Mouse (Mus musculus) adrenal gland, postnatal 36 days (tissue): Measurements from ENCODE around the gene Tmem252. TPM values are rescaled to one million over a fixed set of nuclear protein-coding genes. Genes with fewer than 3 reads are reported as not detected.

Source experiments
- DNase-seq, 2 experiments: peaks; one replicate each; pipeline ENCODE4 v3.0.0; 2021; ENCODE audit warnings: mixed read lengths in 1 of 2
- long read RNA-seq, 2 experiments: library from polyadenylated mRNA; stranded (forward); transcript quantifications; one replicate each; pipeline ENCODE4 v2.0.0; 2021; ENCODE audit warnings: borderline sequencing depth in 2 of 2
- total RNA-seq, 2 experiments: library from RNA; stranded (reverse); gene quantifications; 2 replicates each; pipeline ENCODE4 v1.2.3; 2021

Gene Tmem252
- total RNA-seq: under 1 TPM; 0.16 to 0.50 TPM
- long read RNA-seq, experiment 1: 0 reads
- long read RNA-seq, experiment 2: 0 reads

DNA sequence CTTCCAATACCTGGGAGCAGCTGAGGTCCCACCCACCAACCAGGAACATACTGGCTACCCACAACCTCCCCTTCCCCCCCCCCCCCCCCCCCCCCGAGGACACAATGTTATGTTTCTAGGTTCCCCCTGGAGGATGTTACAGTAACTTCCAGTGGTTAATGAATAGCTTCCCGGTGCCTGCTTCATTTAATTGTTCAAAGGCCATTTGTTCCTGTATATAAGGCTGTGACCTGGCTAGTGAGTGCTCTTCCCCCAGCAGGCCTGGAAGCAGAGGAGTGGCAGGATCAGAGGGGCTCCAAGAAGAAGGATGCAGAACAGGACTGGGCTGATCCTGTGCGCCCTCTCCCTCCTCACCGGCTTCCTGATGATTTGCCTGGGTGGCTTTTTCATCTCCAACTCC lies at the start of gene Tmem252:
TSS of gene Tmem252 (plus strand) at position 247 of the 400 bp plus-strand sequence.
- no peak for DNase-seq

DNA sequence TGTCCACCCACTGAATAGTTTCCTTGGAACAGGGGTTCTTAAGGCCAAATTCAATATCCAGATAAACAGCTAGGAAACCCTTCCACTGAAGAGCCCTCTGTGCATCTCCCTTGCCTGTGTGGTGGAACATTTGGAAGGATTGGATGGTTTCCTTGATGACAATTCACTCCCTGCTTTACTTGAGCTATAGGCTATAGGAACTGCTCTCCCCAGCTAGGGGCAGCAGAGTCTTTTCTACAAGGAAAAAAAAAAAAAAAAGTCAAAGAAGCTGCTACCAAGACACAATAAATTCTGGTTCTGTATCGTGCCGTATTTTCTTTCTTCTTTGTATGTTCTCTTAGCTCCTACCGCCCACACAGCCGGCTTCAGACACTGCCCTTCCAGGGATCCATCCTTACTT lies 45.8 kb upstream of the Tmem252 start:
- no peak for DNase-seq

DNA sequence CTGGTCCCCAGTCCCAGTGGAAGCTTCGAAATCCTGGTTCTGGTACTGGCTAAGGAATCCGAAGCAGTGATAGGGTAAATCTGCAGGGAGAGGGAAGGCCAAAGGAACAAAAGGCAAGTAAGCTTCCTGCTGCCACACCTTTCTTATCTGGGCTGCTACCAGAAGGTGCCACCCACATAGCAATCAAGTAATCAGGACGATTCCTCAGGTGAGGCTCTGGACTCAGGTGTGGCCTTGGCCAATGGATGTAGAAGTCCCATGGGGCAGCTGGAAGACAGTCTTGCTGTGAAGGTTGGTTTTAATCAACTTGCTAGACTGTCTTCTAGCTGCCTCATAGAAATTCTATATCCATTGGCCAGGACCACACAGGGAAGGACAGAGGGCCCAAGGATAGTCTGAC lies 40.8 kb upstream of the Tmem252 start:
- no peak for DNase-seq

DNA sequence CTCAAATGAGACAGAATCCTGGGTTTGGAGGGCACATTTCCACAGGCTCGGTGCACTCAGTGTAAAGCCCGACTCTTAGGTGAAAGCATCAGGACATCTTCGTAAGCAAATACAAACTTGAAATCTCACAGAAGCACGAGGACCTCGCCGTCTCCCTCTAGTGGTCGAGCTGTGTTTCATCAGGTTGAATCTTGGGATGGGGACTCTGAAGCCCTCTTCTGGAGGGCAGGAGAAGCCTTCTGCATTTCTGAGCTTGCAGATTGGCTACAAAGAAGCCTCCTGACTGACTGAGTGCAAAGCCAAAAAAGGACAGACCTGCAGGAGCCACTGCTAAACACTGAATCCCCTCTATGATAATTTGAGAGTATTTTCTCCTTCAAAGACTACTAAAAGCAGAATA lies 39.2 kb upstream of the Tmem252 start:
- DNase-seq: peak; percentile 77 to 80

DNA sequence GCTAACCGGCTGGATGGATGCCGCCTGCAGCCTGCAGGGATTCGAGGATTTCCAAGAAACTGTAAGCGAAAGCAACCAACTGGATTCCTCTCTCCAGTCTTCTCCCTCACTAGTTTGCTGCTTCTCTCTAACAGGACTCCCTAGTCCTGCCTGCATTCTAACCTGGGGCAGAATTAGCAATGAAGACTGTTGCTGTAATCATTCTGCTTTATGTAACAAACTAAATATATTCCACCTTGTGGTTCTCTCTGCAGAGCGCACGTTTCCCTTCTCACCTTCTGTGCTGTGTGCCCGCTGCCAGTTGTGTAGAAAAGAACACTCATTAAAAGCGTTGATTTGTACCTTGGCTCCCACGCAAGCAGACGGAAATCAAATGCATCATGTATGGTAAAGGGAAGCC lies 37.2 kb upstream of the Tmem252 start:
- DNase-seq: no peak

GRCm38 (mm10) chr19:24637988-24638387 lies 35.8 kb upstream of the Tmem252 start:
- DNase-seq: no peak

- DNase-seq: no peak
These were observed 32.8 kb upstream of the Tmem252 start for GRCm38 (mm10) chr19:24640982-24641381.

- no peak for DNase-seq
These were observed 28.8 kb upstream of the Tmem252 start for GRCm38 (mm10) chr19:24644971-24645370.

GRCm38 (mm10) chr19:24646162-24646829 lies 27.5 kb upstream of the Tmem252 start:
- no peak for DNase-seq

GRCm38 (mm10) chr19:24648016-24648415 lies 25.8 kb upstream of the Tmem252 start:
- no peak for DNase-seq

- DNase-seq: no peak
These were observed 23.4 kb upstream of the Tmem252 start for GRCm38 (mm10) chr19:24650428-24650827.

- DNase-seq: no peak
These were observed 22.2 kb upstream of the Tmem252 start for GRCm38 (mm10) chr19:24651595-24651994.

DNA sequence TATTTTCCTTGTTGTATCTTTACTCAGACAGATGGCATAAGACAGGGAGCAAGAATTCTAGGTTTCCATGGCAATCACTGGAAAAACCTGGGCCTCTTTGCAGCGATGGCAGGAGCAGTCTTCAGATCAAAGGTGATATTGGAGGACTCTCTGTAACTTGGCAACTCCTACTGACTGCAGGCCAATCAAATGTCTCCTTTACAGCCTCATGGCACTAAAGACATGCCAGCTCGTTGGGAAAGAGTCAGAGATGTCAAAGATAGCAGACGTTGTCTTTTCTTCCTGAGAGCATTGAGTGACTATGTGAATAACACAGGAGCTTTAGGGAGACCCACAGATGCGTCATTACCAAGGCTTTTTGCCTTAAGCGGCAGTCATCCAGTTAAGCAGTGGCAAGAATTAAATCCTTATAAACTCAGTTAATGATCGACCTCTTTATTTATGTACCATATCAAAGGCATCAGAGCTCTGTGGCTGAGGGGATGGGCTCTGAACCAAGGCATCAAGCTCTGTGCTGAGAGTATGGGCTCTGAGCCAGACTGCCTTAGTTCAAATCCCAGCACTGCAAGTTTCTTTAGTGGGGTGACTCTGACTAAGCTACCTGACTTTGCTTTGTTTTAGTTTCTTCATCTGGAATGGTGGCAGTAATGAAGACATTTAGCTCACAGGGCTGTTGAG lies 21.3 kb upstream of the Tmem252 start:
- no peak for DNase-seq

DNA sequence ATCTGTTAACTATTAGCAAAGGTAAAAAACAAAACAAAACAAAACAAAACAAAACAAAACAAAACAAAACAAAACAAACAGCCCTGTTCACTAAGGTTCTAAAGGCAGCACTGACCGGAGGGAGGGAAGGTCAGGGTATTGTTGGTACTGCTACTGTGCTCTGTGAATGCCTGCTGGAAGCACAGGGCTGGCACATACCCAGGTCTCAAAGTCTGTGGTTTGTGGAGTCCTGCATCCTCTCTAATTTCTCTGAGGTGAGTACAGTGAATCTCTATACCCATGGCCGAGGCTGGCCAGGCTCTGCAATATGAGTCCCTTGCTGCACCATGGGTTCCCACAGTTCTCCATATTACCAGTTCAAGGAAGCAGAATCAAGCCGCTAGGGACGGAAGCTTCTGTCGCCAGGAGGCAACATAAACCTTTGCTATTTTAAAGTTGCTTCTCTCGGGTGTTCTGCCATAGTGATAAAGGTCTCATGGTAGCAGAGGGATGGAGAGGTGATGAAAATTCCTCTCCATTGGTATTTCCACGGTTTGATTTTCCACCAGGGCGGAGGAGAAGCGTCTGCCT lies 20.5 kb upstream of the Tmem252 start:
- no peak for DNase-seq

- no peak for DNase-seq
These were observed 16.8 kb upstream of the Tmem252 start for GRCm38 (mm10) chr19:24656981-24657380.

- no peak for DNase-seq
These were observed 11.5 kb upstream of the Tmem252 start for GRCm38 (mm10) chr19:24662346-24662745.

- no peak for DNase-seq
These were observed 8.0 kb upstream of the Tmem252 start for GRCm38 (mm10) chr19:24665771-24666170.

DNA sequence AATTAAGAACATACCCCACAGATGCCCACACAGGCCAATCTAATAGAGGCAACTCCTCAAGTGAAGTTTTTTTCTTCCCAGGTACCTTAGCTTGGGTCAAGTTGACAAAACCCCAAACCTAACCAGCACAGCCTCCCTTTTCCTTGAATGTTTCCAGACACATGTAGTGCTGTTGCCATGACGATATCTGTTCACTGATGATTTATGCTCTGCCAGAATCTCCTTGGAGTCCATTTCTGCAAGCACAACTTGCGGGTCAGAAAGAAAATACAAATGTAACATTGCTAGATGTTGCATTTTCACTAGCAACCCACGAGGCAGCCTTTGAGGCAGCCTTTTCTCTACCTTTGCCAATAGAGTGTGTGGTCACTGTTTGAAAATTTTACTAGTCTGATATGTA lies 6.3 kb upstream of the Tmem252 start:
- DNase-seq: no peak

- DNase-seq: no peak
These were observed 2.2 kb upstream of the Tmem252 start for GRCm38 (mm10) chr19:24671571-24671970.

- no peak for DNase-seq
These were observed 1.3 kb upstream of the Tmem252 start for GRCm38 (mm10) chr19:24672366-24672960.

GRCm38 (mm10) chr19:24673331-24673730 lies 477 bp upstream of the Tmem252 start:
- DNase-seq: peak in 1 of 2 experiments; percentile 9

GRCm38 (mm10) chr19:24676429-24676828 lies 2.6 kb downstream of the Tmem252 start:
- DNase-seq: no peak
